Mouse (Mus musculus): ENCODE results near the gene Dbp.

GRCm38 (mm10) chr7:45701607-45702006 lies 3.3 kb upstream of the Dbp start:
- TF ChIP-seq CTCF (IDR thresholded peaks at IDR 0.05; ENCODE audit: control insufficient read depth, insufficient read depth, insufficient read length) (no peak), MAX (IDR thresholded peaks at IDR 0.05) (no peak)

Measured in C2C12 (cell line).